Mouse (Mus musculus): ENCODE results near the gene Zmiz2. TPM values are rescaled to one million over a fixed set of nuclear protein-coding genes. Genes with fewer than 3 reads are reported as not detected.

The Zmiz2 gene
- total and polyA plus RNA-seq, 3 experiments: 10.6 to 238 (median 46.3) TPM

DNA sequence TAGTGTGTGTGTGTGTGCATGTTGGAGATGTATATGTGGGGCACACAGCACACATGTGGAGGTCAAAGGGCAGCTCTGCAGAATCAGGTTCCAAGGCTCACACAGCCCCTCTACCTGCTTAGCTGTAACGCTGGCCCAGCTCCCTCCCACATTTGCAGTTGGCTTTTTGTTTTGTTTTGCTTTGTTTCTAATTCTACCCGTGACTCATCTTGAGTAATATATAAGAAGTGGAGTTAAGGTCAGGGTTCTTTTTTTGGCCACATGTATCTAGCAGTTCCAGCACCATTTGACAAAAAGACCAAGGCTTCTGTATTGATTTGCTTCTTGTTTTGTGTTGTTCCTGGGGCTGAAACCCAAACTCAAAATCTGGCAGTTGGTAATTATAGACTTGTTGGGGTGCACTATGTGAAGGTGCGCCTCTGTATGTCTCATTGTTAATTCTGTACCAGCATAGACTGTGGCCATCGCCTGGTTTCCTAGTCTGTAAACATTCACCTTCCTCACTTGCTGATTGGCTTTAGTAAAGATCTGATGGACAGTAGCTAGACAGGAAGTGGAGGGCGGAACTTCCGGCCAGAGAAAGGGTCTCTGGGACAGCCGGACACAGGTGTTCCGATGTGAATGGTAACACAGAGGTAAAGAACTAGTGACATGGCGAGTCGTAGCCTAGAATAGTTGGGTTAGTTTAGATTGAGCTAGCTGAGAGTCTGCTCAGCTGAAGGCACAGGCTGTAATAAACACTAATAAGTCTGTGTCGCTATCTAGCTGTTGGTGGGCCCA lies 17.3 kb upstream of the Zmiz2 start:
- dilution Hi-C loops (cut with MboI; ENCODE audit: extremely low pct_ligation_motif_present, extremely low pct_unique_long_range_greater_than_20kb, low sequenced_read_pairs) (no loop called here), in situ Hi-C loops (cut with MboI; ENCODE audit: low pct_ligation_motif_present, low pct_unique_long_range_greater_than_20kb, low sequenced_read_pairs) (no loop called here)
- peak; percentile 67 for TF ChIP-seq TCF12 (IDR thresholded peaks at IDR 0.05; ENCODE audit: low read depth, low read length)
- no peak for TF ChIP-seq EP300 (IDR thresholded peaks at IDR 0.05; ENCODE audit: low read length)
- TF ChIP-seq POLR2AphosphoS2 (IDR thresholded peaks at IDR 0.05; ENCODE audit: low read depth, low read length): no peak
- 0 out of 2 replicates have a peak, but pooled peaks have one; percentile 48 for TF ChIP-seq NELFE (IDR thresholded peaks at IDR 0.05; ENCODE audit: low read depth, low read length)
- TF ChIP-seq ZNF384 (IDR thresholded peaks at IDR 0.05; ENCODE audit: low read depth, low read length): no peak
- TF ChIP-seq ZKSCAN1 (IDR thresholded peaks at IDR 0.05; ENCODE audit: borderline replicate concordance, low read depth, low read length): no peak
- no peak for TF ChIP-seq CTCF (conservative IDR thresholded peaks at IDR 0.05 in 1 of 2, IDR thresholded peaks at IDR 0.05 in 1 of 2; ENCODE audit: low read depth in 2 of 2, low read length in 2 of 2)
- no peak for TF ChIP-seq KAT2A (IDR thresholded peaks at IDR 0.05; ENCODE audit: insufficient replicate concordance, low read length)
- TF ChIP-seq POLR2A (IDR thresholded peaks at IDR 0.05; ENCODE audit: low read depth, low read length): peak; percentile 71
- TF ChIP-seq TBP (conservative IDR thresholded peaks at IDR 0.05; ENCODE audit: low read depth, low read length): peak; percentile 28; the same call in 1 of the 2 replicates
- TF ChIP-seq RCOR1 (conservative IDR thresholded peaks at IDR 0.05; ENCODE audit: low read depth, low read length): no peak
- TF ChIP-seq IRF4 (IDR thresholded peaks at IDR 0.05; ENCODE audit: low read depth, low read length): no peak
- peak; percentile 71 for TF ChIP-seq HCFC1 (IDR thresholded peaks at IDR 0.05; ENCODE audit: low read depth, low read length)
- TF ChIP-seq JUND (conservative IDR thresholded peaks at IDR 0.05; ENCODE audit: low read depth, low read length): no peak
- TF ChIP-seq ELF1 (IDR thresholded peaks at IDR 0.05; ENCODE audit: low read depth, low read length): peak; percentile 59; the same call in 1 of the 2 replicates
- TF ChIP-seq UBTF (IDR thresholded peaks at IDR 0.05; ENCODE audit: low read depth, low read length): no peak
- TF ChIP-seq MAX (IDR thresholded peaks at IDR 0.05; ENCODE audit: low read length): no peak
- TF ChIP-seq NRF1 (IDR thresholded peaks at IDR 0.05; ENCODE audit: low read depth, low read length): no peak
- no peak for TF ChIP-seq MAZ (IDR thresholded peaks at IDR 0.05; ENCODE audit: low read depth, low read length)

DNA sequence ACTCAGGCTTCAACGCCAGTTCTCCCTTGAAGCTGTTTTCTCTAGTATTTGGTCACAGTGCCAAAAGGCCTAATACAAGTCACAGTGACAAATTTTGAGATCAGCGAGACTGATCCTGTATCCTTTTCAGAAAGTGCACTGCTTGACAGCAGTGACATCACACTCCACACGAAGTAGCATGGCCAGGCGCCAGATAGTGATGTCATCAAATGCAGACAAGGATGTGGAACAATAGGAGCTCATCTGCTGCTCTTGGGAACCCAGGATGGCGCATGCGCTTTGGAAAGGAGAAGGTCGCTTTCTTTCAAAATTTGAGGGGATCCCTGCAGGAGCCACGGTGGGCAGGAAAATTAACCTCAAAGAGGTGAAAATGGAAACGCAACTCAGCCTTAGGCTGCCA lies 16.1 kb upstream of the Zmiz2 start:
- Histone ChIP-seq H3K27ac (ENCODE audit: insufficient read depth, low read depth) (no peak overlapping the region), H3K79me2 (replicated peaks; ENCODE audit: control insufficient read depth, extremely low read depth, insufficient read depth, poor library complexity, severe bottlenecking) (no peaks in the 10 kb centered on the region), H3K36me3 (replicated peaks in 1 of 2; ENCODE audit: control insufficient read depth in 1 of 2, insufficient read depth in 1 of 2, low read length in 1 of 2) (no peaks in the 10 kb centered on the region), H3K9me3 (replicated peaks; ENCODE audit: low read length) (no peaks in the 10 kb centered on the region), H3K27me3 (replicated peaks) (no peaks in the 10 kb centered on the region), H3K9ac (ENCODE audit: insufficient read depth, low read depth) (no peak overlapping the region), H3K4me2 (ENCODE audit: insufficient read depth, low read depth, poor library complexity, severe bottlenecking) (0 out of 2 replicates have a peak overlapping the region, but pooled peaks have one; percentile 75), H3K4me1 (ENCODE audit: control insufficient read depth in 1 of 2, insufficient read depth in 2 of 2) (peaks cover 15 to 20% of the 10 kb centered on the region in 2 experiments), H3K4me3 (replicated peaks in 1 of 3; ENCODE audit: low read depth in 2 of 3, low read length in 2 of 3, poor library complexity in 1 of 3) (no peak overlapping the region)
- dilution Hi-C loops (cut with MboI; ENCODE audit: extremely low pct_ligation_motif_present, extremely low pct_unique_long_range_greater_than_20kb, low sequenced_read_pairs) (no loop called here), in situ Hi-C loops (cut with MboI; ENCODE audit: low pct_ligation_motif_present, low pct_unique_long_range_greater_than_20kb, low sequenced_read_pairs) (no loop called here)
- no peak for DNase-seq (ENCODE audit: extremely low read depth)
- no peak for TF ChIP-seq ZMIZ1 (IDR thresholded peaks at IDR 0.05; ENCODE audit: low read depth, low read length)
- TF ChIP-seq CTCF (conservative IDR thresholded peaks at IDR 0.05 in 1 of 2, IDR thresholded peaks at IDR 0.05 in 1 of 2; ENCODE audit: low read depth in 2 of 2, low read length in 2 of 2): no peak
- no peak for TF ChIP-seq SMC3 (IDR thresholded peaks at IDR 0.05; ENCODE audit: low read depth, low read length)
- no peak for TF ChIP-seq HCFC1 (IDR thresholded peaks at IDR 0.05; ENCODE audit: low read depth, low read length)
- no peak for TF ChIP-seq USF1 (IDR thresholded peaks at IDR 0.05; ENCODE audit: low read depth, low read length)
- TF ChIP-seq GABPA (IDR thresholded peaks at IDR 0.05; ENCODE audit: insufficient replicate concordance, low read depth, low read length): no peak
- TF ChIP-seq E2F4 (IDR thresholded peaks at IDR 0.05; ENCODE audit: insufficient replicate concordance, low read depth, low read length): no peak
- TF ChIP-seq USF2 (conservative IDR thresholded peaks at IDR 0.05; ENCODE audit: low read depth, low read length): no peak
- TF ChIP-seq EP300 (IDR thresholded peaks at IDR 0.05; ENCODE audit: low read length): no peak
- no peak for TF ChIP-seq CHD2 (IDR thresholded peaks at IDR 0.05; ENCODE audit: low read length)
- TF ChIP-seq ZKSCAN1 (IDR thresholded peaks at IDR 0.05; ENCODE audit: borderline replicate concordance, low read depth, low read length): no peak
- TF ChIP-seq NELFE (IDR thresholded peaks at IDR 0.05; ENCODE audit: low read depth, low read length): no peak
- no peak for TF ChIP-seq RCOR1 (conservative IDR thresholded peaks at IDR 0.05; ENCODE audit: low read depth, low read length)
- TF ChIP-seq ETS1 (conservative IDR thresholded peaks at IDR 0.05; ENCODE audit: low read depth, low read length): no peak
- no peak for TF ChIP-seq SIN3A (IDR thresholded peaks at IDR 0.05; ENCODE audit: low read length)
- TF ChIP-seq NRF1 (IDR thresholded peaks at IDR 0.05; ENCODE audit: low read depth, low read length): no peak
- no peak for TF ChIP-seq IRF4 (IDR thresholded peaks at IDR 0.05; ENCODE audit: low read depth, low read length)
- TF ChIP-seq POLR2AphosphoS2 (IDR thresholded peaks at IDR 0.05; ENCODE audit: low read depth, low read length): no peak

More for the DNA sequence above, 17.3 kb upstream of the Zmiz2 start:
- Histone ChIP-seq H3K4me1 (ENCODE audit: control insufficient read depth in 1 of 2, insufficient read depth in 2 of 2) (peaks cover 13 to 16% of the 10 kb centered on the region in 2 experiments), H3K27me3 (replicated peaks) (no peaks in the 10 kb centered on the region), H3K27ac (ENCODE audit: insufficient read depth, low read depth) (no peak overlapping the region), H3K4me2 (ENCODE audit: insufficient read depth, low read depth, poor library complexity, severe bottlenecking) (peak overlapping the region; percentile 75), H3K36me3 (replicated peaks in 1 of 2; ENCODE audit: control insufficient read depth in 1 of 2, insufficient read depth in 1 of 2, low read length in 1 of 2) (no peaks in the 10 kb centered on the region), H3K4me3 (replicated peaks in 1 of 3; ENCODE audit: low read depth in 2 of 3, low read length in 2 of 3, poor library complexity in 1 of 3) (peak overlapping the region; percentile 34 to 85 (median 45)), H3K9ac (ENCODE audit: insufficient read depth, low read depth) (peak overlapping the region; percentile 66), H3K9me3 (replicated peaks; ENCODE audit: low read length) (no peaks in the 10 kb centered on the region), H3K79me2 (replicated peaks; ENCODE audit: control insufficient read depth, extremely low read depth, insufficient read depth, poor library complexity, severe bottlenecking) (no peaks in the 10 kb centered on the region)
- peak; percentile 27 for DNase-seq (ENCODE audit: extremely low read depth)
